Mouse (Mus musculus) small intestine, adult 2 months (tissue): Measurements from ENCODE around the gene Gm28778. TPM values are rescaled to one million over a fixed set of nuclear protein-coding genes. Genes with fewer than 3 reads are reported as not detected.
"Not testable (repeated sequence)": the region's sequence is repeated elsewhere in the genome, so short reads cannot be mapped to it uniquely, and the experiment has no call there.

Source experiments
- H3K27ac ChIP-seq: fragments of 200-500 bp; 2 replicates; pipeline ENCODE4 v1.5.1; 2012; ENCODE audit warnings: low read depth, low read length, control low read depth, inconsistent platforms; ENCODE audit not compliant: insufficient read depth
- H3K27me3 ChIP-seq: fragments of 200-500 bp; 2 replicates; pipeline ENCODE4 v1.6.1; 2012; ENCODE audit warnings: mild to moderate bottlenecking, moderate library complexity, low read length, inconsistent platforms; ENCODE audit not compliant: control insufficient read depth, insufficient read depth
- H3K36me3 ChIP-seq: fragments of 200-500 bp; 2 replicates; pipeline ENCODE4 v1.6.1; 2012; ENCODE audit warnings: mild to moderate bottlenecking, low read length, control low read depth, inconsistent platforms; ENCODE audit not compliant: control insufficient read depth, insufficient read depth
- H3K4me1 ChIP-seq: fragments of 200-500 bp; 2 replicates; pipeline ENCODE4 v1.6.1; 2012; ENCODE audit warnings: low read length, inconsistent platforms, mixed read lengths; ENCODE audit not compliant: control insufficient read depth, insufficient read depth, insufficient read length
- H3K4me3 ChIP-seq: fragments of 200-500 bp; 2 replicates; pipeline ENCODE4 v1.5.1; 2012; ENCODE audit warnings: low read depth, mild to moderate bottlenecking, control low read depth, inconsistent platforms, low read length, moderate library complexity
- CTCF ChIP-seq: fragments of 200-500 bp; IDR thresholded peaks from 2 replicates; pipeline ENCODE4 v1.5.1; 2012; ENCODE audit warnings: low read depth, mild to moderate bottlenecking, control low read depth, inconsistent platforms, low read length, moderate library complexity, mixed read lengths; ENCODE audit not compliant: insufficient replicate concordance, insufficient read length; ENCODE audit errors: extremely low read depth
- POLR2A ChIP-seq: fragments of 200-500 bp; IDR thresholded peaks from 2 replicates; pipeline ENCODE4 v1.6.1; 2012; ENCODE audit warnings: low read depth, mild to moderate bottlenecking, control low read depth, inconsistent platforms, low read length, moderate library complexity
- WGBS: fragments of 180-500 bp; shearing (Covaris S2); methylation state at CpG from one replicate; pipeline ENCODE4 v1.1.7; 2018; 5-methylcytosine and 5-hydroxymethylcytosine counted together
- polyA plus RNA-seq: library from polyadenylated mRNA; depleted of rRNA; stranded (reverse); fragments of >200 nt; gene quantifications from 2 replicates; pipeline ENCODE4 v1.2.3, GENCODE M21; 2012

The Gm28778 gene
- polyA plus RNA-seq, 1 experiment, result 22.5 TPM

DNA sequence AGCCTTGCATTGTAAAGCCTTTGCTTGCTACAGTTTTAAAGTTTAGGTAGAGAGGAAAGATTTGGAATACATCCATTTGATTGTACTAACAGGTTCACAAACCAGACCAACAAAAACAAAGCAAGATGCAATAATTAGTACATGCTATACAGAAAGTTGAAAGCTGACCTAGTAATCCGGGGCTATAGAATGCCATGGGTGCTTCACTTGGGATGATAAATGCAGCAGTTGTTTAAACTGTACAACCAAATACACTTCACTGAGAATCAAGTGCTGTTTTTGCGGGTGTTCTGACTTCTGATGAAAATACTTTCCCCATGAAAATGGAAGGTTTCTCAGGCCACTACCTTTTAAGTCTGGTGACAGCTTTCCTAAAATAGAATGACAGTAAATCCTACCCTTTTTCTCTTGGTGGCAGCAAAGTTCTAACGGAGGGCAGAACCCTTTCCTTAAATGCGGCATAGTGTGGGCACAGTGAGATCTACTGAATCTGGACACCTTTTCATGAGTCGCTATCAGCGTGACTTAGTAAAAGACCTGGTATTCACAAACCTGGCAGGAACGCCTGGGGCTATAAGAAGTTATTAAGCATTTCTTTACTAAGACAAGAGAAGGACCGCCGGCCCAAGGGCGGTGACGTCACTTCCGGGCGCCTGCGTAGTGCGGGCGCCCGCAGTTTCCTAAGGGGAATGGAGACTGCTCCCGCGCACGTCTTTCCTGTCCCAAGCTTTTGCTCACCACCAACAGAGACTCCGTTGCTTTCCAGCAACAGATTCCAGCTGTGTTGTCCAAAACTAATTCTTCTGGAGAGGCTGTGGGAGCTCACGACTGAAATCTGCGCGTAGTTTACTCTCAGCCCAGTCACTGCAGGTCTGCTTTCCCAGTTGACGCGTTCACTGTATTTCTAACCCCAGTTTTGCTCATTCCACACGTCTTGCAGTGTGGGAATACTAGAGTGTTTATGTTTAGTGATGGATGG is 16.4 kb downstream of the Gm28778 start, which contains the start of gene Osgepl1:
Gene Osgepl1, plus strand, starts transcription at position 636 of the 979 bp plus-strand sequence.
- H3K4me1 ChIP-seq, result no peaks in the 10 kb centered on the region
- no peaks in the 10 kb centered on the region for H3K27me3 ChIP-seq
- 1% methylated on average over 27 of the region's 27 CpGs for WGBS
- H3K27ac ChIP-seq, result peak within 1 kb of the TSS; percentile 44
- TF ChIP-seq POLR2A (no peak; the same call in 1 of the 2 replicates), CTCF (no peak)
- peak within 1 kb of the TSS; percentile 74 for H3K4me3 ChIP-seq
- H3K36me3 ChIP-seq, result peaks cover 11% of the 10 kb centered on the region

DNA sequence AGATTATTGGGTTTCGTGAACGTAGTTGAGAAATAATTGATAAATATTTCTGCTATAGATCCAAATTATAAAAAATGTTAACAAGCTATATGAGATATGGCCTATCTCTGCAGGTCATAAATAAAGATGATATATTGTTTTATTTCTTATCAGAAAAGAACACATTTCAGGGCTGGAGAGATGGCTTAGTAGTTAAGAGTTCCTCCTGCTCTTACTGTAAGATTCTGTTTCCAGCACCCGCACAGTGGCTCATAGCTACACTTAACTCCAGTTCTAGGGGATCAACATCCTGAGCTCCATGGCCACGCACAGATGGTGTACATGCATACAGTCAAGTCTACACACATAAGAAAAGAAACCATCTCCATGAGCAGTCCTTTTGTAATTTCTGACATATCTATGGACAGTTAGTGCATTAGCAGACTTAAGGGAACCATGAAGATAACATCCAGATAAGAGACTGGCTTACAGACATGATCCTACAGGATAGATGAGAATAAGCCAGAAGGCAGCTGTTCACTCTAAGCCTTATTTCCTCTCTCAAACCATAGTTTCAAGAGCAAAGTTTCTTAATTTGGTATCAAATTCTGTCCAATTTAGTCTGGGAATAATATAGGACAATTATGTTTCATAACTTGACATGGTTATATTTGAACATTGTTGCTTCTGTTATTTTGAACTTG is 24.9 kb downstream of the Gm28778 start:
- no peak for TF ChIP-seq POLR2A
- TF ChIP-seq CTCF, result no peak
- H3K27ac ChIP-seq, result no peak overlapping the region
- 94% methylated on average over 4 of the region's 4 CpGs for WGBS

DNA sequence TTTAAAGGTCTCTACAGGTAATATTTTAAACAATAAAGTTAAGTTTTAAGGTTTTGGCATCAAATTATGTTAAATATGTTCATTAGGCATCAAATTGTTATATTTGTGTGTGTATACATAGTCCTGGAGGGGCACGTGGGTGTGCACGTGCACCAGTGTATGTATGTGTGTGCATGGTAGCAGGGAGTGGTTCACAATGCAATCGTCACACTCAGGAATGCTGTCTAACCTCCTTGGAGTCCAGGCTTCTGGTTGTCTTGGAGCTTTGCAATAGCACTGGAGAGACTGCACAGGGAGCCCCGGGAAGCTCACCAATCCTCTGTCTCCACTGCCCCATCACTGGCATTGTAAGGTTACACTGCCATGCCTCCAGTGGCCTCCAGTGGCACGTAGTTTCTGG is 26.3 kb downstream of the Gm28778 start:
- H3K4me1 ChIP-seq, result peaks cover 8% of the 10 kb centered on the region; the same call in 1 of the 2 replicates
- no peak overlapping the region for H3K27ac ChIP-seq
- no peaks in the 10 kb centered on the region for H3K27me3 ChIP-seq
- TF ChIP-seq POLR2A (no peak), CTCF (no peak)
- no peak overlapping the region for H3K4me3 ChIP-seq
- peaks cover 12% of the 10 kb centered on the region for H3K36me3 ChIP-seq
- 62% methylated on average over 5 of the region's 5 CpGs for WGBS

More for the DNA sequence above, 24.9 kb downstream of the Gm28778 start:
- H3K4me3 ChIP-seq, result no peak overlapping the region
- H3K27me3 ChIP-seq, result no peaks in the 10 kb centered on the region
- peaks cover 14% of the 10 kb centered on the region for H3K36me3 ChIP-seq
- peaks cover 8% of the 10 kb centered on the region; the same call in 1 of the 2 replicates for H3K4me1 ChIP-seq

DNA sequence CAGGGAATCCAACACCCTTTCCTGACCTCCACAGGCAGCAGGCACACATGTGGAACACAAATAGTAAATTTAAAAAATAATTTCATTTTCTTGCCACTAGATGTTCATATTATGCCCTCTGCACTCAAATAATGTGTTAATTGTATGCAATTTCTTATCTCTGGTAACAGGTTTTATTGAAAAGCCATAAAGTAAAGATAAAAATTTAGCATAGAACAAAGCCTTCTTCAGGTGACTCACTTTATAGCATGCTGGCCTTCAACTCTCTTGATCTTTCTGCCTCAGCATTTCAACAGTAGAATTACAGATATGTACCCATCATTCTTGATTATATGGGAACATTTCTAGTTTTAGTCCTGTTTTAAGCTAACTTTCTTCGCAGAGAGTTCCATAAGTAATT is 27.4 kb downstream of the Gm28778 start:
- 46% methylated on average over 1 of the region's 1 CpGs for WGBS
- Histone ChIP-seq H3K4me3 (no peak overlapping the region), H3K27ac (no peak overlapping the region), H3K27me3 (no peaks in the 10 kb centered on the region), H3K4me1 (peaks cover 8% of the 10 kb centered on the region; the same call in 1 of the 2 replicates), H3K36me3 (peaks cover 8% of the 10 kb centered on the region)
- no peak for TF ChIP-seq CTCF
- TF ChIP-seq POLR2A, result no peak

DNA sequence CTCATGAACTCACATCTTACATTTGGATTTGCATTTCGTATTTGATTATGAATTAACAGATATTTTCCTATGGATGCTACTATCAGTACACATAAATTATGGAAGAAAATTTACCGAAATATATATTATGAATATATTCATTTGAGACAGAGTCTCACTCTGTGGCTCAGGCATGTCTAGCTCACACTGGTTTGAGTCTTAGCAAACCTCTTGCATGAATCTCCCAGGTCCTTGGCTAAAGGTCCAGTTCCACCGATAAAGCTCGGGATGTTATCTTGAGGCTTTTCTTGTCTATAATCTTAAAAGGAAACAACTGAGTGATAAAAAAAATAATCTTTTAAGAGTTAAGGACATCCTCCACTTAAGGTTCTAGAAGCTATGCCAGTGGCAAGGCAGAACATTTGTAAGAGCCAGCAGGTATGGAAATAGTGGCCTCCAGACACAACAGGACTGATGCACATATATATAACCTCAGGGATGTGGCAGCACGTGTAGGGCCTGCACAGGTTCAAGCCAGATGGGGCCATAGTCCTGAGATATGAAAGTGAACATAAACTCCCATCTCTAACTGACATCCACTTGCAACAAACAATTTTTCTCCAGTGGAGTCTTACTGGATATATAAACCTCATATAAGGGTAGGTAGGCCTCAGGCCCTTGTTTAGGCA is 28.1 kb downstream of the Gm28778 start:
- no peak overlapping the region for H3K27ac ChIP-seq
- WGBS, result 54% methylated on average over 5 of the region's 5 CpGs

DNA sequence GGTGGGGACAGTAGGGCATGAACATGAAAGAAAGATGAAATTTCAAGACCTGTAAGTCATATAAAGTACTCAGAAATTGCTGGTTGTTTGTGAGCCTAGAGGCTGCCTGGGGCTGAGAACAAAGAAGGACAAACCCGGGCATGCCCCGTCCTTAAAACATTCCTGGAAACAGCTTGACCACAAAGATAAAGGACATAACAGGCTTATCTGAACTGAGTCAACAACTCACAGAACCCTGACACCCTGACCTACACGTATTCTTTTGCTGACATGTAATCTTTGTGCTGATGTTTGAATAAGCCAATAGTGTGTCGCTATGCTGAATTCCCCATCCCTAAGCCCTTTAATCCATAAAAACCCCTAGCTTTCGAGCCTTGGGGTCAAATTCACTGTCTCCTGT is 36.6 kb downstream of the Gm28778 start:
- H3K4me3 ChIP-seq, H3K27ac ChIP-seq, H3K27me3 ChIP-seq, H3K36me3 ChIP-seq, H3K4me1 ChIP-seq: not testable (repeated sequence)
- 59% methylated on average over 5 of the region's 5 CpGs for WGBS

More for the DNA sequence above, 28.1 kb downstream of the Gm28778 start:
- no peak for TF ChIP-seq CTCF
- TF ChIP-seq POLR2A, result no peak
- H3K4me1 ChIP-seq, result peaks cover 8% of the 10 kb centered on the region; the same call in 1 of the 2 replicates
- peaks cover 8% of the 10 kb centered on the region for H3K36me3 ChIP-seq
- H3K4me3 ChIP-seq, result no peak overlapping the region
- no peaks in the 10 kb centered on the region for H3K27me3 ChIP-seq

DNA sequence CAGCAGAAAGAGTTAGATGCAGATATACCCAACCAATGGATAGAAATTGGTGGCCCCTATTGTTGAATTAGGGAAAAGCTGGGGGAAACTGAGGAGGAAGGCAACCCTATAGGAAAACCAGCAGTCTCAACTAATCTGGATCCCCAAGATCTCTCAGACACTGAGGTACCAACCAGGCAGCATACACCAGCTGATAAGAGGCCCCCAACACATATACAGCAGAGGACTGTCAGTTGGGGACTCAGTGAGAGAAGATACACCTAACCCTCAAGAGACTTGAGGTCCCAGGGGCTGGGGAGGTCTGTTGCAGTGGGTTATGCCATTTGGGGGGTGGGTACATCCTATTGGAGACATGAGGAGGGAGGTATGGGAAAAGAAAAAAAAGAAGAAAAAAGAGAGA is 38.6 kb downstream of the Gm28778 start:
- Histone ChIP-seq H3K27me3 (no peaks in the 10 kb centered on the region), H3K27ac (no peak overlapping the region), H3K4me1 (no peaks in the 10 kb centered on the region), H3K4me3 (no peak overlapping the region), H3K36me3 (no peaks in the 10 kb centered on the region)
- no peak for TF ChIP-seq CTCF
- TF ChIP-seq POLR2A, result no peak

DNA sequence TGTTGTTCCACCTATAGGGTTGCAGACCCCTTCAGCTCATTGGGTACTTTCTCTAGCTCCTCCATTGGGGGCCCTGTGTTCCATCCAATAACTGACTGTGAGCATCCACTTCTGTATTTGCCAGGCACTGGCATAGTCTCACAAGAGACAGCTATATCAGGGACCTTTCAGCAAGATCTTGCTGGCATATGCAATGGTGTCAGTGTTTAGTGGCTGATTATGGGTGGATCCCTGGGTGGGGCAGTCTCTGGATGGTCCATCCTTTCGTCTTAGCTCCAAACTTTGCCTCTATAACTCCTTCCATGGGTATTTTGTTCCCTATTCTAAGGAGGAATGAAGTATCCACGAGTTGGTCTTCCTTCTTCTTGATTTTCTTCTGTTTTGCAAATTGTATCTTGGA is 40.5 kb downstream of the Gm28778 start:
- 70% methylated on average over 2 of the region's 2 CpGs for WGBS
- not testable (repeated sequence) for H3K27me3 ChIP-seq, H3K27ac ChIP-seq, H3K4me3 ChIP-seq, H3K36me3 ChIP-seq, H3K4me1 ChIP-seq
